Mouse (Mus musculus) myocyte (in vitro differentiated cells): ENCODE results near the gene Tmod2. TPM values are rescaled to one million over a fixed set of nuclear protein-coding genes. Genes with fewer than 3 reads are reported as not detected.
"Not testable (repeated sequence)": the region's sequence is repeated elsewhere in the genome, so short reads cannot be mapped to it uniquely, and the experiment has no call there.

Experiments used
- H3K27me3 ChIP-seq: one replicate; pipeline ENCODE4 v1.6.1; 2011; ENCODE audit not compliant: control insufficient read depth, insufficient read depth, insufficient read length
- H3K36me3 ChIP-seq: one replicate; pipeline ENCODE4 v1.6.1; 2011; ENCODE audit not compliant: control insufficient read depth, insufficient read depth
- H3K4me2 ChIP-seq: one replicate; pipeline ENCODE4 v1.6.1; 2011; ENCODE audit warnings: low read depth, control low read depth
- H3K4me3 ChIP-seq: one replicate; pipeline ENCODE4 v1.5.1; 2011; ENCODE audit warnings: mild to moderate bottlenecking, control low read depth, moderate library complexity
- H3K79me2 ChIP-seq: one replicate; pipeline ENCODE4 v1.6.1; 2011; ENCODE audit not compliant: control insufficient read depth, insufficient read depth
- H3ac ChIP-seq: one replicate; pipeline ENCODE4 v1.6.1; 2011; ENCODE audit not compliant: control insufficient read depth, insufficient read length
- CEBPB ChIP-seq: IDR thresholded peaks from 2 replicates; pipeline ENCODE4 v1.6.1; 2011; ENCODE audit warnings: mild to moderate bottlenecking, moderate library complexity; ENCODE audit not compliant: poor library complexity, insufficient read depth, severe bottlenecking
- E2F4 ChIP-seq: IDR thresholded peaks from one replicate; pipeline ENCODE4 v1.6.1; 2011; ENCODE audit warnings: mild to moderate bottlenecking, control low read depth, moderate library complexity; ENCODE audit not compliant: insufficient read depth
- MAX ChIP-seq: IDR thresholded peaks from one replicate; pipeline ENCODE4 v1.6.1; 2011; ENCODE audit warnings: low read depth, mild to moderate bottlenecking, control low read depth
- MYOD1 ChIP-seq, 3 experiments: IDR thresholded peaks; one replicate each; pipeline ENCODE4 v1.6.1; 2011; ENCODE audit warnings: control low read depth in 2 of 3, low read depth in 2 of 3, mild to moderate bottlenecking in 2 of 3, moderate library complexity in 1 of 3; ENCODE audit not compliant: insufficient read length in 2 of 3, control insufficient read depth in 1 of 3
- MYOG ChIP-seq, 3 experiments: IDR thresholded peaks; one replicate each; pipeline ENCODE4 v1.6.1; 2011; ENCODE audit warnings: control low read depth in 2 of 3, low read depth in 2 of 3, mild to moderate bottlenecking in 2 of 3; ENCODE audit not compliant: insufficient read length in 2 of 3, control insufficient read depth in 1 of 3, insufficient read depth in 1 of 3
- POLR2A ChIP-seq: IDR thresholded peaks from one replicate; pipeline ENCODE4 v1.6.1; 2011; ENCODE audit warnings: low read depth, mild to moderate bottlenecking, control low read depth, moderate library complexity; ENCODE audit not compliant: insufficient read length
- POLR2AphosphoS2 ChIP-seq: IDR thresholded peaks from one replicate; pipeline ENCODE4 v1.6.1; 2011; ENCODE audit warnings: low read depth, control low read depth; ENCODE audit not compliant: insufficient read length
- REST ChIP-seq: IDR thresholded peaks from one replicate; pipeline ENCODE4 v1.6.1; 2011; ENCODE audit warnings: mild to moderate bottlenecking, control low read depth, moderate library complexity; ENCODE audit not compliant: insufficient read depth, insufficient read length
- SRF ChIP-seq: IDR thresholded peaks from one replicate; pipeline ENCODE4 v1.6.1; 2011; ENCODE audit warnings: low read depth; ENCODE audit not compliant: control insufficient read depth, insufficient read length
- TCF12 ChIP-seq: IDR thresholded peaks from one replicate; pipeline ENCODE4 v1.6.1; 2011; ENCODE audit warnings: mild to moderate bottlenecking, control low read depth; ENCODE audit not compliant: poor library complexity, insufficient read depth, severe bottlenecking
- TCF3 ChIP-seq: IDR thresholded peaks from one replicate; pipeline ENCODE4 v1.6.1; 2011; ENCODE audit warnings: low read depth, control low read depth; ENCODE audit not compliant: insufficient read length
- USF1 ChIP-seq: IDR thresholded peaks from one replicate; pipeline ENCODE4 v1.6.1; 2011; ENCODE audit warnings: low read depth, mild to moderate bottlenecking, control low read depth, moderate library complexity
- polyA plus RNA-seq: library from polyadenylated mRNA; unstranded; fragments of >200 nt; fragmentation: generic; extraction: Trizol; gene quantifications from one replicate; pipeline ENCODE4 v1.2.1, GENCODE M21; 2012; ENCODE audit warnings: missing spikeins

Tmod2 gene
- polyA plus RNA-seq, 1 experiment: 0.06 TPM

- Histone ChIP-seq H3K4me3 (no peak overlapping the region), H3K36me3 (no peaks in the 10 kb centered on the region), H3ac (no peak overlapping the region), H3K79me2 (no peaks in the 10 kb centered on the region), H3K27me3 (no peaks in the 10 kb centered on the region), H3K4me2 (no peak overlapping the region)
- TF ChIP-seq CEBPB (no peak), POLR2A (no peak), SRF (no peak), REST (no peak), USF1 (no peak), MYOD1 (IDR thresholded peaks at IDR 0.05; ENCODE audit: control insufficient read depth in 1 of 3, insufficient read length in 2 of 3, low read depth in 2 of 3) (no peak), POLR2AphosphoS2 (no peak), TCF3 (no peak), TCF12 (no peak), MAX (no peak), E2F4 (no peak), MYOG (IDR thresholded peaks at IDR 0.05; ENCODE audit: control insufficient read depth in 1 of 3, insufficient read depth in 1 of 3, insufficient read length in 2 of 3, low read depth in 2 of 3) (no peak)
Observed at GRCm38 (mm10) chr9:75630823-75631454, 19.8 kb upstream of the Tmod2 start.

- no peaks in the 10 kb centered on the region for H3K36me3 ChIP-seq
- no peak for TF ChIP-seq CEBPB
- no peak for TF ChIP-seq E2F4
- TF ChIP-seq REST: no peak
- TF ChIP-seq MAX: no peak
- TF ChIP-seq TCF3: no peak
- no peak for TF ChIP-seq MYOD1 (IDR thresholded peaks at IDR 0.05; ENCODE audit: control insufficient read depth in 1 of 3, insufficient read length in 2 of 3, low read depth in 2 of 3)
- no peak for TF ChIP-seq POLR2AphosphoS2
- TF ChIP-seq SRF: no peak
- TF ChIP-seq POLR2A: no peak
- TF ChIP-seq TCF12: no peak
- TF ChIP-seq MYOG (IDR thresholded peaks at IDR 0.05; ENCODE audit: control insufficient read depth in 1 of 3, insufficient read depth in 1 of 3, insufficient read length in 2 of 3, low read depth in 2 of 3): no peak
- no peak for TF ChIP-seq USF1
- peak overlapping the region; percentile 81 for H3ac ChIP-seq
- no peaks in the 10 kb centered on the region for H3K79me2 ChIP-seq
- H3K27me3 ChIP-seq: no peaks in the 10 kb centered on the region
- H3K4me2 ChIP-seq: peak overlapping the region; percentile 80
- peak overlapping the region; percentile 25 for H3K4me3 ChIP-seq
Observed at GRCm38 (mm10) chr9:75626308-75626604, 15.1 kb upstream of the Tmod2 start.

GRCm38 (mm10) chr9:75625556-75626307 lies 14.6 kb upstream of the Tmod2 start, which contains the start of gene Lysmd2:
TSS of gene Lysmd2 (plus strand) at chr9:75625741.
- Histone ChIP-seq H3K27me3 (no peaks in the 10 kb centered on the region), H3ac (peak within 1 kb of the TSS; percentile 81), H3K36me3 (no peaks in the 10 kb centered on the region), H3K4me2 (peak within 1 kb of the TSS; percentile 80), H3K79me2 (no peaks in the 10 kb centered on the region), H3K4me3 (peak within 1 kb of the TSS; percentile 25)
- TF ChIP-seq TCF12: no peak
- no peak for TF ChIP-seq TCF3
- TF ChIP-seq POLR2AphosphoS2: no peak
- TF ChIP-seq MAX: no peak
- TF ChIP-seq POLR2A: peak; percentile 62

- Histone ChIP-seq H3ac (peak overlapping the region; percentile 81), H3K4me2 (peak overlapping the region; percentile 73), H3K36me3 (no peaks in the 10 kb centered on the region), H3K27me3 (no peaks in the 10 kb centered on the region), H3K79me2 (no peaks in the 10 kb centered on the region), H3K4me3 (peak overlapping the region; percentile 25)
- TF ChIP-seq MYOG (IDR thresholded peaks at IDR 0.05; ENCODE audit: control insufficient read depth in 1 of 3, insufficient read depth in 1 of 3, insufficient read length in 2 of 3, low read depth in 2 of 3): no peak
- TF ChIP-seq POLR2A: no peak
- no peak for TF ChIP-seq TCF3
- no peak for TF ChIP-seq MAX
- no peak for TF ChIP-seq REST
- TF ChIP-seq POLR2AphosphoS2: no peak
- TF ChIP-seq MYOD1 (IDR thresholded peaks at IDR 0.05; ENCODE audit: control insufficient read depth in 1 of 3, insufficient read length in 2 of 3, low read depth in 2 of 3): no peak
Observed at GRCm38 (mm10) chr9:75624983-75625555, 13.9 kb upstream of the Tmod2 start.

GRCm38 (mm10) chr9:75621428-75621827 lies 10.3 kb upstream of the Tmod2 start:
- TF ChIP-seq CEBPB: no peak
- no peak for TF ChIP-seq E2F4
- no peak for TF ChIP-seq SRF
- no peak for TF ChIP-seq MYOD1 (IDR thresholded peaks at IDR 0.05; ENCODE audit: control insufficient read depth in 1 of 3, insufficient read length in 2 of 3, low read depth in 2 of 3)
- TF ChIP-seq USF1: no peak
- no peak for TF ChIP-seq TCF3
- TF ChIP-seq MAX: no peak
- Histone ChIP-seq H3K4me3 (no peak overlapping the region), H3K36me3 (no peaks in the 10 kb centered on the region), H3K27me3 (no peaks in the 10 kb centered on the region), H3ac (no peak overlapping the region), H3K4me2 (no peak overlapping the region), H3K79me2 (no peaks in the 10 kb centered on the region)

GRCm38 (mm10) chr9:75619761-75620160 lies 8.6 kb upstream of the Tmod2 start:
- not testable (repeated sequence) for H3K27me3 ChIP-seq, H3K4me3 ChIP-seq, H3K36me3 ChIP-seq, H3ac ChIP-seq, H3K79me2 ChIP-seq, H3K4me2 ChIP-seq
